Mouse (Mus musculus) layer of hippocampus, adult 11-12 months (tissue): Measurements from ENCODE around the gene Acer2.
A peak's percentile ranks its signal among the peaks of the same experiment; 100 is the strongest.

Experiments
- DNase-seq: peaks from one replicate; pipeline ENCODE4 v3.0.0; 2022; ENCODE audit warnings: low spot score

Acer2 gene

DNA sequence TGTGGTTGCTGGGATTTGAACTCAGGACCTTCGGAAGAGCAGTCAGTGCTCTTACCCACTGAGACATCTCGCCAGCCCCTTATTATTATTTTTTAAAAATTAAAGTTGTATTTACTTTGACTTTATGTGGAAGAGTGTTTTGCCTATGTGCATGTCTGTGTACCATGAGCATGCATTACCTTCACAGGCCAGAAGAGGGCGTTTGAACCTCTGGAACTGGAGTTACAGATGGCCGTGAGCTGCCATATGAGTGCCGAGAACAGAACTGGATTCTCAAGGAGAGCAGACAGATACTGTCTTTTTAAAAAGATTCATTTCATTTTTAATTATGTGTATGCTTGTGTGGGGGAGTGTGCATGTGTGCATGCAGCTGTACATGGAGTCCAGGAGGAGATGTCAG lies 13.7 kb downstream of the Acer2 start:
- DNase-seq = no peak

DNA sequence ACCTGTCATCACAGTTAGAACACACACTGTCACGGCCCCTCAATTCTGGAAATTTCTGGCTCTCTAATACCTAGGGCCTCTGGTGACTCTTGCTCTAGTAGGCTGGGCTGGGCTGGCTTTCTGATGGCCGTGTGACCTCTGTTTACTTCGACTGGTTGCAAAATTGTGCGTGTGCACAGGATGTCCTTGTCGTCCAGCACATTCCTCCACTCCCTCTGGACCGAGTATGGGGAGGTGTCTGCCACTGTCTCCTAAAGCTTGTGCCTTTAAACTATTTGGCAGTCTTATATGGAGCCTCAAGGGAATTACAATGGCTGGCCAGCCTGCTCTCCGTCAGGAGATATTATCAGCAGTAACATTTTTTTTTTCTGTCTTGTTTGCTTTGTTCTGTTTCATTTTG lies 23.2 kb downstream of the Acer2 start:
- DNase-seq = no peak

DNA sequence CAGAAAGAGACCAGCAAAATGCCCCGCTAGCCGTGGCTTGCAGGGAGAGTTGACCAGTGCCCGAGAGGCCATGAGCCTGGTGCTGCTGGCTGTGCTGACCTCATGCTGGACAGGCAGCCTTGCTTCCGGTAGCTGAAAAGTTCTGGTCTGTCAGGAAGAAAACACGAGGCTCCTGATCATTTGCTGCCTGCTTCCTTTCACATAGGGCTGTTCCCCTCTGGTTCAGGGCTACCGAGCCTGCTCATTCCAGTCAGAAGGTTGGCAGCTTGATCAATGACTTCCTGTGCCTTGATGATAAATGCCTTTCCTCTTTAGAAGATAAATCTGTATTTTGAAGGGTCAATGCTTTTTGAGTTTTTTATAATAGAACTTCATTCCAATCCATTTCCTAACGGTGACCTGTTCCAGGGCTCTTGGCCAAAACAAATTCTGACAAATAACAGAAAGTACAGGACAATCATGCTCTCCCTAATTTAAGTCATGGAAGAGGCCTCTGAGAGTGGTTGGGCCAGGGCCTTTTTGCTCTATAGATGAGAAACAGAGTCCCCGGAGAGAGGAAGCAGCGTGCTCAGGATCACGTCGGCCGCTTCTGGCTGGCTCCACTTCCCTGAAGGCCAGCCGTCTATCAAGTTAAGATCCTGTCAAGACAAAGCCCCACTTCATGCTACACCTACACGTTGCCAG lies 24.7 kb downstream of the Acer2 start:
- DNase-seq = no peak

DNA sequence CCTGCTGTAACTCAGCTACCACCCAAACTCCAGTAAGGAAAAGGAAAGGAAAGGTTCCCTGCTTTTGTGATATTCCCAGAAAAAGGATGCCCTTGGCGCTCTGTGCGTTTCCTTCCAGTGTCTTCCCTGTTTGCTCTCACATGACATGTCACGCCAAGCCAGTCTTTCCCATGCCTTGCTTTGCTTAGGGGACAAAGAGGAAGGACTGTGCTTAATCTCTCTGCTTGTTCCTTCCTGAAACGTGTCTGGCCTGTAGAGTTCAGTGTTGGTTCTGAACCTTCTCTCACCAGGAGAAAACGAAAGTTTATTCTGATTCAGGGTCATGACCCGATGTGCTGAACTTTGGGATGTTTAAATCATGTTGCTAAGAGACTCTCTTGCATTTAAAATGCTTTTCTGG lies 28.2 kb downstream of the Acer2 start:
- no peak for DNase-seq

DNA sequence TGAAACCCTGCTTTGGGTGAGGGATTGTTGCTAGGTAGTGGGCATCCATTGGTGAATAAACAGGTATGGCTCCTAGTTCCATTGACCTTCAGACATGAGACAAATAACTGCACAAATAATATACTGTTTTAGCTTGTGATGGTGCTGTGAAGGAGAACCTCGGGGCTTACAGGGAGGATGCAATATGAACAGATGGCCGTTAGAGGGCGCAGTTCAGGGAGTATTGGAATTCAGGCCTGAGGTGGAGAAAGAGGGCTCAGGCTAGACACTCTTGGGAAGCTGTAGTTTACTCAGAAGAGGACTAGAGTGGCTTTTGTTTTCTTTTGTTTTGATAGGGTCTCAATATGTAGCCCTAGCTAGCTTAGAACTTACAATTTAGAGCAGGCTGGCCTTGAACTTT lies 30.8 kb downstream of the Acer2 start:
- no peak for DNase-seq

DNA sequence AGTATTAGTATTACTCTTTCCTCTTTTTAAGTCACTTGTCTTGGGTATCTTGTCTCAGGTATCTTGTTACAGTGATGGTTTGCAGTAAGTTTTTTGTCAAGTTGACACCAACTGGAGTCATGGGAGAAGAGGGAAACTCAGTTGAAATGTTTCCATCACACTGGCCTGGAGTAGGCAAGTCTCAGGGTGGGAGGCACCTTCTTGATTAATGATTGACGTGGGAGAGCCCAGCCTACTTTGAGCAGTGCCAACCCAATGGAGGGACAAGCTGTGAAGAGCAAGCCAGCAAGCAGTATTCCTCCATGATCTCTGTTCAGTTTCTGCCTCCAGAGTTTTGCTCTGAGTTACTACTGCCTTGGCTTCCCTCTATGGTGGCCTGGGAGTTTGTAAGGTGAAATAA lies 31.7 kb downstream of the Acer2 start:
- DNase-seq = no peak

DNA sequence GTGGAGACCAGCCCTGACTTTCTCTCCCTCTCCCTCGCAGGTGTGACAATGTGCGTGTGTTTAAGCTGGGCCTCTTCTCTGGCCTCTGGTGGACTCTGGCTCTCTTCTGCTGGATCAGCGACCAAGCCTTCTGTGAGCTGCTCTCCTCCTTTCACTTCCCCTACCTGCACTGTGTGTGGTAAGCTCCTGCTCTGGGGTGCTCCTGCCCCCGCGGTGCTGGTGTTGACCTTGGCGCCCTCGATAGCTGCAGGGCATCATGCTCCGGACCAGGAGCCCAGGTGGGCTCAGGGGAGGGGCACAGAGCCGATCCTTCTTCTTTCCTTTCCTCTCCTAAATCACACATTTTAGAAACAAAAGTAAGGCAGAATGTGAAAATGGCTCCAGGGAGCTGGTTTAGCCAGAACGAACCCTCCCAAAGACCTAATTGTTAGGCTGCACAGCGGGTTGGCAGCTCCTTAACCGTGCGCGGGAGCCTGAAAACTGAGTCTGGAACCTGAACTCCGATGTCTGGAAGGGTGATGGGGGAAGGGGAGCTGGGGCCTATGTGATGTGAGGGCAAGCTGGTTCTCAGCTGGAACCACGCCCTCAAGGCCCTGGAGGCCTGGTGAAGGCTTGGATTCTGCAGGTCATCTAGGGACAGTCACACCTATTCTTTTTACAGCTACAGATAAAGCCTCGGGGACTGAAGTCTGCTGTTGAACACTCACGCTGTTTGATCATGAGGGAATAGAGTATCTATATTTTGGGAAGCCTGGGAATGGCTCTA lies 37.6 kb downstream of the Acer2 start:
- no peak for DNase-seq

DNA sequence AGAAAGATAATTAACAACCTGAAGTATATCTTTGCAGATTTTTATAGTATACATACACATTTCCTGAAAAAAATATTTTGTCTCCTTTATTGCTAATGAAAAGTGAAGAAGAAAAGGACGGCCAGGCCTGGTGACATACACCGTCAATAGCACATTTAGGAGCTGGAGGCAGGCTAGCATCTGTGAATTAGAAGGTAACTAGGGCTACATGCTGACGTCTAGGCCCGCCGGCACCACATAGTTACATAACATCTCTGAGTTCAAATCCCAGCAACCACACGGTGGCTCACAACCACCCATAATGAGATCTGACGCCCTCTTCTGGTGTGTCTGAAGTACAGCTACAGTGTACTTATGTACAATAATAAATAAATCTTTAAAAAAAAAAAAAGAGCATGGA lies 38.6 kb downstream of the Acer2 start:
- no peak for DNase-seq

DNA sequence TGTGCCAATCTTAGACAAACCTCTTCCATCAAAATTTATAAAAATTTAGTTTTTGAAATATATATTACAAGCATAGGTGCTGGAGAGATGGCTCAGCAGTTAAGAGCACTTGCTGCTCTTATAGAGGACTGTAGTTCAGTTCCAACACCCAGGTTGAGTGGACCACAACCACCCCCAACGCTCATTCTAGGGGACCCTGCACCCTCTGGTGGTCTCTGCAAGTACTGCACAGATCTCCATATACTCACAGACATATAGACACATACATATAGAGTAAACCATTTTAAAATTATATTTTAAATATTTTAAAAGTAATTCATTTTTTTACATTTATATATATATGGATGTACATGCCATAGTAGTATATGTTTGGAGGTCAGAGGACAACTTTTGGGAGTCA lies 41.9 kb downstream of the Acer2 start:
- no peak for DNase-seq

DNA sequence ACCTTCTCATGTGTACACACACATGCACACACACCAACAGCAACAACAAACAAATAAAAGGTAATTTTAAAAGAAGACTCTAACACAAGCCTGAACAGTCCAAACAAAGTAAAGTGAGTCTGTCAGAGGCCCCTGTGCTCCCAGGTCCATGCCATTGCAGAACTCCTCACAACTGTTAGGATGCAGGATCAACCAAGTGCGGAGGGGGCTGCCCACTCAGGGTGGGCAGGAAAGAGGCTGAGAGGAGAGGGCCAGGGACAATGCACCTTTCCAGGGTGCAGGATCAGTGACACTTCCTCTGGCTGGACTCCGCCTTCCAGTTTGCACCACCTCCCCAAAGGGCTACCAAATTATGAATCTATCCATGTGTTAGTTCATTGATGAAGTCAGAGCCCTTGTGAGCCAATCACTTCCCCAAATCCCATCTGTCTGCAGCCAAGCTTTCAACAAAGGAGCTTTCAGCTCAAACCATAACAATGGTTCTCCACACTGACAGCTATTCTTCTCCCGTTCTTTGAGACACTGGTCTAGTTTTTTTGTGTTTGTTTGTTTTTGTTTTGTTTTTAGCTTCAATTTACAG lies 49.4 kb downstream of the Acer2 start:
- DNase-seq = no peak

DNA sequence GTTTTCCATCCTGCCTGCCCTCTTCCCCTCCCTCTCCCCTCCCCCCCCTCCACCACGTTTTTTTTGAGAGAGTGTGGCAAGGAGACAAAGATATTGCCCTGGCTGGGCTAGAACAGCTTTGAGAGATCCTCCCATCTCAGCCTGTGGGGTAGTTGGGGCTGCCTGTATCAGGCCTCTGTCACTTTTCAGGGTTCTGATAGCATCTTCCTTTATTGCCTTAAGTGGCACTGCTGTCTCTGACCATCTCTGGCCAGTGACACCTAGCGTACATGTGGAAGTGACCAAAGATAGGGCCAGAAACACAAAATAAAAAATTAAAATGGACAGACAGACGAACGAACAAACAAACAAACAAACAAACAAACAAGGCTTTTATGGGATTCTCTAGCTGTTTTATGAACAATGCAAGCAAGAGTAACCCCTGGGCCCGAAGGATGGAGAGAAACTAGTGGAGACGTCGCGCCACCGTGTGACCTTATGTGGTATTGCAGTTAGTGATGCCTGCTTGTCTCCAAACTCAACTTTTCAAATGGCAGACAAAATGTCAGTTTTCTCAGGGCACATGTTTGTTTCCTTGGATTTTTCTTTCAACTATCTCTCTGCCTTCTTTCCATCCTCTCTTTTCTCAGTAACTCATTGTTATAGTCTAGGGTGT lies 50.7 kb downstream of the Acer2 start:
- DNase-seq = peak; percentile 87

DNA sequence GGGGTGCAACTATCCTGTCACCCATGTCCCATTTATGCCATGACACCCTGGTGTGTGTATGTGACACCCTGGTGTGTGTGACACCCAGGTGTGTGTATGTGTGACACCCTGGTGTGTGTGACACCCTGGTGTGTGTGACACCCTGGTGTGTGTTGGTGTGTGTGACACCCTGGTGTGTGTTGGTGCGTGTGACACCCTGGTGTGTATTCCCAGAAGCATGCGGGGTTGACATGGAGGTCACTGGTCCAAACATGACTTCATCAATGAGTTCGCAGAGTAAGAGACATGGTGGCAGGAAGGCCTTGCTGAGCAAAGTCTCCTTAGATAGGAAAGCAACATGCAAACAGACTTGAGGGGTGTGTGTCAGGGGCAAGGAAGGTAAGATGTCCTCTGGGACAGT lies 52.8 kb downstream of the Acer2 start:
- no peak for DNase-seq

DNA sequence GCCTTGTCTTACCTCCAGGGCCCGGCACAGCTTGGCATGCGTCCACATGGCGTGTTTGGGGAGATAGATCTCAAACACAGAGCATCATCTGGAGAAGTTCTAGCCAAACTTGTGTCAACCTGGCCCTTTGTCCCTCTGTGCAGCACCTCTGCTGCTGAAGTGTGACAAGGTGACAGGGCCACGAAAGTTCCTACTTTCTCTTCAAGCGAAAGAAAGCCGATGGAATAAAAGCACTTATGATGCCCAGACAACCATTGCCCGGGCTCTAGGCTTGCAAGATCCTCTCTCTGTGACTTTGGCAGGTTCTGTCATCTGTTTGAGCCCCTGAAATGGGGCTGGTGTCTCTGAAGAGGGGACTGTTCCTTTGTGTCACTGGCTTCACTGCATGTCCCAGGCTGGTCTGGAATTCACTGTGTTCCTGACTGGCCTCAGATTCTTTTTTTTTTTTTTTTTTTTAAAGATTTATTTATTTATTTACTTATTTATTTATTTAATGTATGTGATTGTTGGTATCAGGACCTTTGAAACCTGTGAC lies 56.0 kb downstream of the Acer2 start:
- DNase-seq = no peak

DNA sequence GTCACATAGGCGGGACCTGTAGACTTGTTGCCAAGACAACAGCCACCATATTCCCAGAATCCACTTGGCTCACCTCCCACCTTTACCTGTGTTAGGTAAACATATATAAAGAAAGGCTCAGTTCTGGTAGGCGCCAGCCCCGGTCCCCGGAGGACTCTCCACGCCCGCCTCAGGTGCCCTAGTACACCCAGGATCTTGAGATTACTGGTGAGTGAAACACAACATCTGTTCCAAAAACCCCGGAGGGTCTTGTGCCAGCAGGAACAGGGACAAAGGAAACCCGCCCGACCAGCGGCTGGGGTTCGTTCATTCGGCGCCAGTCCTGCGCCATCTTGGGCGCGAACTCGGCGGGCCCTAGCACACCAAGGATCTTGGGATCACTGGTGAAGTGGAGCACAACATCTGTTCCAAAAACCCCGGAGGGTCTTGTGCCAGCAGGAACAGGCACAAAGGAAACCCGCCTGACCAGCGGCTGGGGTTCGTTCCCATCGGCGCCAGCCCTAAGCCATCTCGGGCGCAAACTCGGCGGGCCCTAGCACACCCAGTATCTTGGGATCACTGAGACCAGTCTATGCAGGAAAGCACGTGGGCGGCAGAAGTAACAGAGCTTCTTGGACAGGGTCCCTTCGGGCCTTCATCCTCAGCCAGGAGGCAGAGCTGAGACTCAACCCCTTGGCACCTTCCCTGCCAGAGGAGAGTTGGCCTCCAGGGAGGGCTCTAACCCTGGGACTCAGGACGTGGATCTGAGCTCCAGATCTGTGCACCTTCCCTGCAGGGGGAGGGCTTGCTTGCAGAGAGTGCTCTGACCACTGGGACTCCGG lies 56.6 kb downstream of the Acer2 start:
- DNase-seq = peak; percentile 30

DNA sequence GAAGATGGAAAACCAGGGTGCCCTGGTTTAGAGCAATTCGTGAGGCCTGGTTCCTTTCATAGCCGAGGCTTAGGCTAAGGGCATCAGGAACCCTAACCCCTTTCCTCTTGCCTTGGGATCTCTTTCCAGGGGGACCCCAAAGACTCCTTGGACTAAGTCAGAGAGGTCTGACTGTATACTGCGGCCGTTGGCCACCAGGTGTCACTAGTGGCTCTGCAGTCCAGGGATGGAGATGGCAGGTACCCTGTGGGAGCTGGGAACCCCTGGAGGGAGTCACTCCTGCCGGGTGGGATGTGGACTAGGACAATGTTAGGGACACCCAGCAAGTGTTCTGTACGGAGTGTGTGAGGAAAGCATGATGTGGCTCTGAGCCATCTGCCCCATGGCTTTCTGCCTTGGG lies 58.8 kb downstream of the Acer2 start:
- DNase-seq = no peak

DNA sequence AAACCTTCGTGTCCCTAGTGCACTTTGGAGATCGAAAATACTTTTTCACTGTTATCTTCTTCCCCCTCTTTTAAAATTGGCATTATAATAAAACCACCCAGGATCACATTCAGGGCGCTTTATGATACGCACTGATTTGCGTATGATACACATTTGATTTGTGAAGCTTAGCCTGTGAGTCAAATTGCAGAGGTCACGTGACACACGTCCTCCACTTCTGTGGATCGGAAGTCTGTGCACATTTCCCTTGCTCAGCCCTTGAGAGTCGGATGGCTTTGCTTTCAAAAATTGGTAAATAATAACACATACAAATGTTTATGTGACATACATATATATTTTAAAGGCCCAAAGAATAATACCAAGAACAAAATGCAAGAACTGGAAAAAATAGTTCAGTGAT lies 62.0 kb downstream of the Acer2 start:
- DNase-seq = no peak

DNA sequence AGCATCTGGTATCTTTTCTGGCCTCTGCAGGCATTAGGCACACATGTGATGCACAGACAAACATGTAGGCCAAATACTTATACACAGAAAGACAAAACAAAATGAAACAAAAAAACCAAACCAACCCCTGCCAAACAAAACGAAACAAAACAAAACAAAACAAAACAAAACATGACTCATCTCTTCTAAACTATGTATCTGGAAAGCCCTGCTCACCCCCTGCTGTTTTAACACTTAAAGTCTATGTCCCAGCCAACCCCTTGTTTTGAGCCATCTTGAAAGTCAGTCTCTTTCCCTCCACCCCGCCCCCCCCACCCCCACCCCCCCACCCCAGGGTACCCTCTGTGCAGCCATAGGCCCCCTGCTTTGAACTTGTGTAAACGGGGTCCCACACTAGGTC lies 62.5 kb downstream of the Acer2 start:
- no peak for DNase-seq

DNA sequence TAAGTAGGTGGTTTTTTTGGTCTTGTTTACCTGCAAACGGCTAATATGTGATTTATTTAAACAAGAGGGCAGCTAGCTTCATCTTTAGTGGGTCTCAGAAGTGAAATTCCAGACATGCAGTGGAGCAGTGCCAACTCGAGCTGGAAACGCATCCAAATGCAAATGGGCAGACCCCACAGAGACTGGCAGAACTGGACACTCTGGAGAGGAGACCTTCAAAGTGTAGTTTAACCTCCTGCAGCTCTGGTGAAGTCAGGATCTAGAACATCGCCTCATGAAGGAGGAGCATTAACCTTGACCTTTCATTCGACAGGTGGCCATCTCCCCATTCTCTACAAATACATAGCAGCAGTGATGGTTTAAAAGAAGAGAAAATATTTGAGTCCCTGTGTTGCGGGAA lies 68.5 kb downstream of the Acer2 start:
- DNase-seq = no peak

DNA sequence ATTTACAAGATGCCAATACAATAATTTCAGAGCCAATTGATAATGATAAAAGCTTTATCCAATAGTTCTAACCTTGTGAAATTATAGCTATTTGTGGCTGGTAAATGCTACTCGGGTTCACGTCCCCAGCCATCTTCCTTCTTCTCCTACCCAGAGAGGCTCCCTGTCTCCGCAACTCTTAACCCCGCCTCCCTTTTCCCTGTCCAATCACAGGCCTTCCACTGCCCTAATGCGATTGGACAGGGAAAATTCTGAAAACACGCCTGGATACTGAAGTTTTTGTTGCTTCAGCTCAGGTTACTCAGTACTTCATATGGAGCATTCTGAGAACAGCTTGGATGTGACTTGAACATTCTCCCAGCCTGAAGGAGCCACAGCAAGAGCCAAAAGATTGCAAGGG lies 69.1 kb downstream of the Acer2 start:
- DNase-seq = no peak

DNA sequence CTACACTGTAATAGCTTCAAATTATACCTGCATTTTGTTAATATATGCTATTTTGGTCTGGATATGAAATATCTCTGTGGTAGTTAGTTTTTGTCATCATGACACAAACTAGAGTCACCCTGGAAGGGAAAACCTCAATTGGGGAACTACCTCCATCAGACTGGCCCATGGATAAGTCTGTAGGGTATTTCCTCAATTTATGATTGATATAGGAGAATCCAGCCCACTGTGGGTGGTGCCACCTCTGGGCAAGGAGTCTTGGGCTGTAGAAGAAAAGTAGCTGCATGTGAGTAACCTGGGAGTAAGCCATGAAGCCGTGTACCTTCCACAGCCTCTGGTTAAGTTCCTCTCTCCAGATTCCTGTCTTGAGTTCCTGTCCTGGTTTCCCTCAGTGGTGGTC lies 74.6 kb downstream of the Acer2 start:
- no peak for DNase-seq

DNA sequence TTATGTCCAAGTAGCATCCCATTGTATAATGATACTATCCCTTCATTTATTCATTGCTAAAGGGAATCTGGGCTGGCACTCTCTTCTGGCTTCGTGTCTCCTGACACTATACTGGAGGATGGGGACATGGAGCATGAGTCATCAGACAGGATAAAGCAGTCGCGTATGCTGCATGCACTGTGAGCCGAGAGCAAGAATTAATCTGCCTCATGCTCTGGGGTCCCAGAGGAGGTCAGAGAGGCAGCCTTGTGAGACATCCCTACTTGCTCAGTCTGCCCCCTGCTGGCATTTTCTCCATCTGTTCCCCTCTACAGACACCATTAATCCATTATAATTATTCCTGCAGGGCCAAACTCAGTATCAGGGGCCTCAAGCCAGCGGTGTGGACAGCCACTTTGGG lies 79.3 kb downstream of the Acer2 start:
- no peak for DNase-seq

DNA sequence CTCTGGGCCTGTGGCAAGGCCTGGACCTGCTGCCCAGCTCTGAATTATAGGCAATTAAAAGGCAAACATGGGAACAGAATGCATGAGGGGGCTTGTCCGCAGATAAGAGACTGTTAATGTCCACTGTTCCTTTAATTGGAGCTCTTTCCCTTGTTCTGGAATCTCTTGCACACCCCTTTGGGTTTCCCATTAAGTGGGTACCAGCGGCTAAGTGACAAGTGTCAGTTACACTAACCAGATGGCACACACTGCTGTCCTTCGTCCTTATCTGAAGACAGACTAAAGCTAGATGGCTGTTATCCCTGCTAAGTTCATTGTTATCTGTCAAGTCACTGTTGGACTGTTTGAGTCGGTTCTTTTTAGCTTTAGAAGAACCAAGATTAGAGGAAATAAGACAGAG lies 81.3 kb downstream of the Acer2 start:
- DNase-seq = no peak
